Mouse (Mus musculus) liver, adult 2 months (tissue): ENCODE data around the gene Slc11a2.

ENCODE experiments used
- CTCF ChIP-seq: fragments of 200-500 bp; IDR thresholded peaks from 2 replicates; pipeline ENCODE4 v1.5.1; 2011; ENCODE audit warnings: low read depth, low read length, control low read depth
- POLR2A ChIP-seq: fragments of 200-500 bp; IDR thresholded peaks from 2 replicates; pipeline ENCODE4 v1.6.1; 2011; ENCODE audit warnings: low read length, control low read depth; ENCODE audit not compliant: insufficient read depth; ENCODE audit errors: extremely low read depth

DNA sequence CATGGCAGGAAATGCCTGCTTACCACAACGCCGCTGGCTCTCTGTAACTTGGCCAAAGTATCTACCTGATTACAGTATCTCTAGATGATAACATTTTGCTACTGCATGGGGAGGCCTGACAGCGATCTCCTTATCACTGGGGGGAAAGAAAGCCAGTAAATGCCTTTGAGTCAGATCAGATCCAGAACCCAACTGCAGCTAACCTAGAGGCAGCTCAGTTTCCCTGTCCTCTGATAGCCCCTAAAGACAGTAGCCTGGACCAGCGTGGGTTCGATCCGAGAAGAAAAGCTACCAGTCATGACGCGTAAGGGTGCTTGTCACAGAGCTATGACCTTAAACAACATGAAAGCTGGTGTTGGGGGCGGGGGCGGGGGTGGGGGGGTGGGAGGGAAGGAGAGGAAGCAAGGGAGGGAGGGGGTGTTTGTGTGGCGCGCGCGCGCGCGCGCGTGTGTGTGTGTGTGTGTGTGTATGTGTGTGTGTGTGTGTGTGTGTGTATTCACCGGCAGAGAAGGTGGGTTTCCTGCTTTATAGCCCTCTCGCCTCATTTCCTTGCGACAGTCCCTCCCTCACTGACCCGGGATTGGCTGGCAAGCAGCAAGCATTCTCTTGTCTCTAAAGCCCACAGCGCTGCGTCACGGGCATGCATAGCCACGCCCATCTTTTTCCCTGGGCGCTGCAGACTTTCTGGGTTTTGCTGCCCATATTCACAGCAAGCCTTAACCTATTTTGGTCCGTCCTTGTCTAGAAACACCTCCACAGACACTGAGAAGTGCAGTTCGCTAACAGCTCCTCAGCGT lies 18.5 kb upstream of the Slc11a2 start:
- TF ChIP-seq POLR2A (no peak), CTCF (no peak)
